In the genomic region with DNA sequence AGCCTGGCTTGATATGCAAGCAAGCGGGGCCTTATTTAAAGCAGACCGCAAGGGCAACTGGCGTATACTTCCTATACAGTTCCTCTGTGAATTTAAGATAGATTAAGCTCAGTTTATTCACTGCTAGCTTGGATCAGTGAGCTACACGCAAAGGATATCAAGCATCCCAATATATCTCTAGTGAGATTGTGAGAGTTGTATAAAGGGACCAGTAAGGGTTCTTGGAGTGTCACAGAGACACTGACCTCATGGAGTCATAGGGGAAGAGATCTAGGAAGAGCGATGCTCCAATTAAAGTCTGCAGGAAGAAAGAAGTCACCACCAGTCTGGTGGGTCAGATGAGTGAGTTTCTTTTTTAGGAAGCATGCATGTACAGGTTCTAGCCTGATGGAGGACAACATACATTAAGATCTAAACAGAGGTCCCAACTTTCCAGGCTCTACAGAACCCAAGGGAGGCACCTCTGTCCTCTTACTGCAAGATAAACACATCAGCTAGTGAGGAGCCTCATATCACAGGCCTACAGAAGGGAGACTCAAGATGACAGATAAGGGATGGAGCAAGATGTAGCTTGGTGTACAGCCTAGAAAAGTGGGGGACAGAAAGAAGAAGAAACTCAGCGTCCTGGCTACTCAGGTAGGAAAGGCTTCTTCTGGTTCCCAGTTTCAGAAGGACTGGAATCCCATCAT, we compare ENCODE assay signal across 14 mouse cellular contexts.
DNase-seq lines count a peak whose midpoint lies in the region; ATAC-seq and TF ChIP-seq lines count a peak whose summit lies in the region.
"Had no signal": no experiment of that assay in that cellular context is flagged by ENCODE, and none has a peak within 500 bp of the region (broad histone marks: within the 10 kb centered on the region; RNA-seq: fewer than 3 reads in every experiment).

No protein-coding gene starts in this region.

- no peak overlapping the region for H3K27ac ChIP-seq in intestine, embryonic 15.5 days
- no peak overlapping the region for H3K27ac ChIP-seq in intestine, postnatal 0 days (ENCODE audit: low read depth, low read length)
- peak overlapping the region; percentile 59 for H3K27ac ChIP-seq in bone marrow, adult 2 months (ENCODE audit: control insufficient read depth, insufficient read depth, low read depth, low read length, poor library complexity)
- H3K27ac ChIP-seq: hindbrain, embryonic 15.5 days had no signal

- no peak overlapping the region for H3K4me2 ChIP-seq in intestine, embryonic 15.5 days (replicated peaks)
- no peak overlapping the region for H3K4me2 ChIP-seq in intestine, postnatal 0 days (replicated peaks; ENCODE audit: low read depth)
- H3K4me2 ChIP-seq: hindbrain, embryonic 15.5 days had no signal

- H3K9me3 ChIP-seq in intestine, embryonic 15.5 days = no peaks in the 10 kb centered on the region
- H3K9me3 ChIP-seq in intestine, postnatal 0 days (ENCODE audit: control insufficient read depth) = no peaks in the 10 kb centered on the region
- H3K9me3 ChIP-seq: hindbrain, embryonic 15.5 days had no signal

- peak; percentile 65 for DNase-seq in liver
- DNase-seq in left cerebral cortex, postnatal 36 days (ENCODE audit: low spot score in 2 of 2) = no peak
- no peak for DNase-seq in lung, postnatal 4 days
- DNase-seq: adrenal gland, postnatal 36 days; cerebellum, adult 18-20 months; heart, postnatal 14 days; lung, adult 2 months; thymus, postnatal 4 days had no signal

- H3K27me3 ChIP-seq in intestine, embryonic 15.5 days (replicated peaks) = no peaks in the 10 kb centered on the region
- no peaks in the 10 kb centered on the region for H3K27me3 ChIP-seq in intestine, postnatal 0 days (replicated peaks; ENCODE audit: control insufficient read depth, insufficient read depth, low read length)
- H3K27me3 ChIP-seq: hindbrain, embryonic 15.5 days had no signal

- intact Hi-C loops in left cerebral cortex, postnatal 36 days (cut with DNase I) = no loop called here

- 93% methylated on average over 6 of the region's 6 CpGs for WGBS in intestine, embryonic 15.5 days
- 91% methylated on average over 6 of the region's 6 CpGs for WGBS in intestine, postnatal 0 days
- 74% methylated on average over 6 of the region's 6 CpGs for WGBS in bone marrow, adult 2 months

- TF ChIP-seq CTCF in intestine, postnatal 0 days (IDR thresholded peaks at IDR 0.05; ENCODE audit: low read depth) = no peak
- no peak for TF ChIP-seq CTCF in bone marrow, adult 2 months (IDR thresholded peaks at IDR 0.05; ENCODE audit: control insufficient read depth, insufficient read depth, low read length)

- H3K4me1 ChIP-seq in intestine, embryonic 15.5 days (replicated peaks) = peaks cover 14% of the 10 kb centered on the region; the same call in 1 of the 2 replicates
- H3K4me1 ChIP-seq in intestine, postnatal 0 days (replicated peaks; ENCODE audit: control insufficient read depth, insufficient read depth, low read length) = peaks cover 3% of the 10 kb centered on the region
- peaks cover 1% of the 10 kb centered on the region; the same call in 1 of the 2 replicates for H3K4me1 ChIP-seq in bone marrow, adult 2 months (ENCODE audit: control insufficient read depth, insufficient read depth, low read length)

- ATAC-seq in intestine, embryonic 15.5 days = peak; percentile 44
- ATAC-seq in intestine, postnatal 0 days = no peak
- peak; percentile 92 for ATAC-seq in megakaryocyte-erythroid progenitor cell, adult 5-6 weeks (replicated peaks; ENCODE audit: low FRiP score, low TSS enrichment, poor library complexity, severe bottlenecking)
- no peak for ATAC-seq in cerebellum, adult (ENCODE audit: insufficient number of reproducible peaks, low FRiP score, low TSS enrichment)

- no peak overlapping the region for H3K4me3 ChIP-seq in intestine, embryonic 15.5 days (replicated peaks)
- H3K4me3 ChIP-seq in intestine, postnatal 0 days (ENCODE audit: low read depth, low read length) = no peak overlapping the region
- peak overlapping the region; percentile 13 for H3K4me3 ChIP-seq in bone marrow, adult 2 months (replicated peaks; ENCODE audit: control insufficient read depth, low read depth, low read length)
- H3K4me3 ChIP-seq: hindbrain, embryonic 15.5 days had no signal

- no peaks in the 10 kb centered on the region for H3K36me3 ChIP-seq in intestine, embryonic 15.5 days
- no peaks in the 10 kb centered on the region for H3K36me3 ChIP-seq in intestine, postnatal 0 days (ENCODE audit: control insufficient read depth, insufficient read depth)
- H3K36me3 ChIP-seq: hindbrain, embryonic 15.5 days had no signal

- TF ChIP-seq POLR2A in bone marrow, adult 2 months (IDR thresholded peaks at IDR 0.05; ENCODE audit: borderline replicate concordance, control insufficient read depth, low read depth, low read length) = no peak

- H3K9ac ChIP-seq in intestine, embryonic 15.5 days = no peak overlapping the region
- H3K9ac ChIP-seq in intestine, postnatal 0 days (ENCODE audit: low read depth, low read length) = no peak overlapping the region
- H3K9ac ChIP-seq: hindbrain, embryonic 15.5 days had no signal

Comparison
In these comparisons a context has a peak if more than half of its experiments do, and no peak if none do; other contexts are left out.
1. ATAC-seq: peak in intestine, embryonic 15.5 days (single experiment) and megakaryocyte-erythroid progenitor cell, adult 5-6 weeks (single experiment); none in intestine, postnatal 0 days (single experiment) and cerebellum, adult (single experiment).